Mouse (Mus musculus): ENCODE data around the gene Arhgap18.

DNA sequence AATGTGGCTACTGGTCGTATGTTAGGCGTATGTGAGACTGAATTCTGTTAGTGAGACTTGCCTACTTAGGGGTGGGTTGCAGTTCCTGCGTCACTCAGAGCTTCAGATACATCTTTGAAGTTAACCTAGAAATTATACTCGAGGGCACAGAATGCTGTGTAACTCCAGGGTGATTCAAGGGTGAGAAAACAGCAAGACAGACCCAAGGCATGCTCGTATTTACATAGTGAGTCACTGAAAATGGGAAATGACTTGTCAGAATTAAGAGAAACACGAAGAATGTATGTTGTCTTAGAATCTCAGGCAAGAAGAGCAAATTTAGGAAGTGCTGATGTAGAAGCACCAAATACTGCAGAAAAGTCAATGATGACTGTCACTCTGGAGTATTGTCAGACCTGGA, 142.5 kb downstream of the Arhgap18 start:
- no peak for TF ChIP-seq CTCF (IDR thresholded peaks at IDR 0.05; ENCODE audit: low read depth, low read length)
- TF ChIP-seq POLR2A (IDR thresholded peaks at IDR 0.05; ENCODE audit: borderline replicate concordance, low read depth, low read length) = no peak

Data from bone marrow macrophage, adult 2 months (primary cell).